Mouse (Mus musculus) ovary, adult 18-20 months (tissue): ENCODE results near the gene 1700061G19Rik.
"Not testable (repeated sequence)": the region's sequence is repeated elsewhere in the genome, so short reads cannot be mapped to it uniquely, and the experiment has no call there.

ENCODE experiments used
- DNase-seq: peaks from one replicate; pipeline ENCODE4 v3.0.0; 2022; ENCODE audit warnings: low spot score, mixed read lengths

Gene 1700061G19Rik

DNA sequence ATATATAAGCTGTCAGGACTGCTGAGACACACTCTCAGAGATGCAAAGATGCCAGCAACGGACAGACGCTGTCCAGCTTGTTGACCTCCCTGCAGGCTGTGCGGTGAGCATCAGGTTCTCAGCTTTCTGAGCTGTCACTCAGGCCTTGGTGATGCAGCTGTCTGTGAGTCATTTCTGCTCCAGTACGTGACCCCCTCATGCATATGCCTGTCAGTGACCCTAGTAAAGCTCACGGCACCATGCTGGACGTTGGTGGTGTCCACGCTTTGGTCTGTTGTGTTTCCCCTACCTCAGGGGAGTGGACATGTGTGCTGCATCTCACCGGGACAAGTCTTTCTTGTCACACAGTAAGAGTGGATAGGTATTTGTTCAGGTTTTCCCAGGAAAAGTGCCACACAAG lies 3.5 kb upstream of the 1700061G19Rik start:
- no peak for DNase-seq

DNA sequence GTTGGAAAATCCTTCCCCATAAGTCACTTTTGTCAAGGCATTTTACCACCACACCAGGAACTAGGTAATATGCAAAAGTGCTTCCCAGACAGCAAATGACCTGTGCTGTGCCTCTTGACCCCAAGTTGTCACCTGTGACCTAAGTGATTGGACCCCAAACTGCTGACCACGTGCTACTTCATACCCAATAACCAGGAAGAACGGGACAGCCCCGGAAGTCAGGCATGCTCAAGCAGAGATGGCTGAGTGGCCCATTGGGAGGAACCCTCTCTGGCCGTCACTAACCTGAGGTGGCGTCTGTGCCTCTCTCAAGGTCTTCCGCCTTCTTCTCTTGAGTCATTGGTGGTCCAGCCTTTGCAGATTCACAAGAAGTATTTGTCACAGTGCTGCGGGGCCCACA lies 2.8 kb upstream of the 1700061G19Rik start:
- DNase-seq, result no peak

- DNase-seq, result no peak
These were observed 1.0 kb upstream of the 1700061G19Rik start, which contains the start of gene Acsbg2 for GRCm38 (mm10) chr17:56874237-56874636. Gene Acsbg2, minus strand, starts transcription at chr17:56874447.

DNA sequence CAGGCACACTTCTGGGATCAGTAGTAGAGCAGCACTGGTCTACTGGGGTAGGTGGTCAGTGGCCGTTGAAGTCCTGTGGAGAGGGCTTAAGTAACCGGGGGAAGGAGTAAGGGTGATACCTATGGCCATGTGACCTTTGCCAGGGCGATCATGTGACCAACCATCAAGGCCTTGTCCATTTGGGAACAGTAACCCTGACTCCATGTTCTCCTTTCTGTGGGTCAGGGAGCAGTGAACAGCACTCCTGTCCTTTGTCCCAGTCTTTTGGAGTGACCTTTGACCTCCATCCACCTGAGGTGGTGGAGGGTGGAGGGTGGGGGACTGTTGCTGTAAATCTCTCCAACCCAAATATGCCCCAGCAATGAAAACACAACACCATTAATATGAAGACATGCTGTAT lies 1.2 kb downstream of the 1700061G19Rik start:
- no peak for DNase-seq

DNA sequence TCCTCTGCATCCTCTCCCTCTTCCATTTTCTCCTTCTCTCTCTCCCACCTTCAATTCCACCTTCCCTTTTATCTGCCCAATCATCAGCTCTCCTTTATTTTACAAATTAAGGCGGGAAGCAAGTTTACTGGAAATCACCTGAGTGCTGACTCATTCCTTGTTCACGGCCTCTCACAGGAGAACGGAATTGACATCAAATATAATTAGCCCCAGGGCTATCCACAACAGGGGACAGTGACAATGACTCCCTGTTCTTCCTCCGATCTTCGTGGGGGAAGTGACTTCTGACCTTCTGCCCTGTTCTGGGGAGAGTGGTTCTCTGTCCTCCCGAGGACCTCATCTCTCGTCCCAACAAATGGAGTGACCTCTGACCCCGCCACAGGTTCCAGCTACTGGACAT lies 1.7 kb downstream of the 1700061G19Rik start:
- DNase-seq, result no peak

- no peak for DNase-seq
These were observed 2.1 kb downstream of the 1700061G19Rik start for GRCm38 (mm10) chr17:56877426-56877825.

DNA sequence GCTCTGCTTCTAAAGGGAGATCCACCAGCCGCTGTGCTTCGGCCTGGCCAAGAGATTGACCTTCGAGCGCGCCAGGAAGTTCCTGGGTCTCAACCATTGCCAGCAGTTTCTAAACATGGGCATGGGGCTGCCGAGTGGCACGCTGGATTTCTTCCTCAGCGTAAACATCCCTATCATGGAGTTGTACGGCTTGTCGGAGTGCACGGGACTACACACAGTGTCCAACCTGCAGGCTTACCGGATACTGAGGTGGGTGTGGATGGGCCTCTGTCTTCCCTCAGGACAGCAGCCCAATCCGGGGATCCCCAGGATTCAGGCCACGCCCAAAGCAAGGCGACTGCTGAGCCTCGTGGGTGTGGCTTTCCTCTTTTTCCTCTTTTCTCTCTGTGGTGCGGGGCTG lies 8.3 kb downstream of the 1700061G19Rik start:
- peak; percentile 37 for DNase-seq

GRCm38 (mm10) chr17:56884331-56884730 lies 9.1 kb downstream of the 1700061G19Rik start:
- no peak for DNase-seq

DNA sequence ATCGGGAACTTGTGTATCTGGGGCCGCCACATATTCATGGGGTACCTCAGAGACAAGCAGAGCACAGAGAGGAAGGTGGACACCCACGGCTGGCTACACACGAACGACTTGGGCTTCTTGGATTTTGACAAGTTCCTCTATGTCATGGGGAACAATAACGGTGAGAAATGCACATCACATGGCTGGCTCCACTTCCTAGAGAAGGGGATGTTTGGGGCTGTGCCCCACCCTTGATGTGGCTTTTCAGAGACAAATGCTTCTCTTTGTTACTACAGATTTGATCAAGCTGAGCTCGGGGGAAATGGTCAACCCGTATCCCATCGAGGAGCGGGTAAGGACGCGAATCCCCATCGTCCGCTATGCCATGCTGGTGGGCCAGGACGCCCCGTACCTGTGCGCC lies 9.5 kb downstream of the 1700061G19Rik start:
- DNase-seq, result no peak

DNA sequence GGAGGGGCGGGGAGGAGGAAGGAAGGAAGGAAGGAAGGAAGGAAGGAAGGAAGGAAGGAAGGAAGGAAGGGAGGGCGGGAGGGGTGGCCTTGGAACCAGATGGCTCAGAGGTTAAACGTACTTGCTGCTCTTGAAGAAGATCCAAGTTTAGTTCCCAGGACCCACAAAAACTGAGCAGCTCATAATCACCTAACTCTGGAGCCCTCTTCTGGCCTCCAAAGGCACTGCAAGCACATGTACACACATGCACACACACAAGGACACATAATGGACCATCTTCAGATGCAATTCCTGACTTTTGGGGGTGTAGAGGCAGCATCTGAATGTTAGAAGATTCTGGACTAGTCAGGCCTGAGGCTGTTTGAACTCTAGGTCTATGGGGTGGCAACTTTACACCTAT lies 12.8 kb downstream of the 1700061G19Rik start:
- DNase-seq, result no peak

DNA sequence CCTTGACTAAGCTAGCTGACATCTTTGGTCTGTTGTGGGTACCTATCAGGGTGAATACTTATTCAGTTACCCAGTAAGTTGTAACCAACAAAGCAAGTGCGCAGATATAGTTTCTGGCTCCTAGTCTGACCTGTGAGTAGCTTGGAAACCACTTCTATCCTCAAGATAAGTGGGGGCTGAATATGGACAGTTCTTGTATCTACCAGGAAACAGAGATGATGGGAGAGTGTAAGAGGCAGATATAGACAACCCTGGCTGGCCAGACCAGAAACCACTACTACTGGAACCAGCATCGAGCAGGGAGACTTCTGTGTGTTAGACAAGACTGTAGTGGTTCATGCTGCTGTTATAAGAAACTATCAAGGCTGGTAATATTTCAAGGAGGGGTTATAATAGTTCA lies 14.7 kb downstream of the 1700061G19Rik start:
- DNase-seq, result no peak

DNA sequence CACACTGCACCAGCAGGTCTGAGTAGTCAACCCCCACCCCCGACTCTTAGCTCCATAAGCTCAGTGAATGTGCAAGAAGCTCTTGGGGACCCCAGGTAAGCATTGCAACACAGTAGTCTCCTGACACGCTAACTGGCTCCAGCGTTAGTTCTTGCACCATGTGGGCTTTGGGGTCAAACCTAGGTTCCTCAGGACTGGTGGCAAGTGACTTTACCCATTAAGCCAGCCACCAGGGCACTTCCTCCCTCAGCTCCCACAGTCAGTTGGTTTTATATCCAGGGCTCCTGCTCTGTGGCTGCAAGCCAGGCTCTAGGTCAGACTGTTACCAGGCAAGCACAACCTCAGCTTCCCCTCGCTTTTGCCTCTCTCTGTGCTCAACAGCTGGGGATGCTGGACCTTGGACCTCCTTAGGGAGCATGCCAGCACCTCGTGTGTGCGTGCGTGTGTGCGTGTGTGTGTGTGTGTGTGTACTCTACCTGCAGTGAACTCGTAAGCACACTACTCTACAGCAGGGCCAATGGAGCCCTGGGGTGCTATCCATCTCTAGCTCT lies 20.2 kb downstream of the 1700061G19Rik start:
- DNase-seq, result no peak

DNA sequence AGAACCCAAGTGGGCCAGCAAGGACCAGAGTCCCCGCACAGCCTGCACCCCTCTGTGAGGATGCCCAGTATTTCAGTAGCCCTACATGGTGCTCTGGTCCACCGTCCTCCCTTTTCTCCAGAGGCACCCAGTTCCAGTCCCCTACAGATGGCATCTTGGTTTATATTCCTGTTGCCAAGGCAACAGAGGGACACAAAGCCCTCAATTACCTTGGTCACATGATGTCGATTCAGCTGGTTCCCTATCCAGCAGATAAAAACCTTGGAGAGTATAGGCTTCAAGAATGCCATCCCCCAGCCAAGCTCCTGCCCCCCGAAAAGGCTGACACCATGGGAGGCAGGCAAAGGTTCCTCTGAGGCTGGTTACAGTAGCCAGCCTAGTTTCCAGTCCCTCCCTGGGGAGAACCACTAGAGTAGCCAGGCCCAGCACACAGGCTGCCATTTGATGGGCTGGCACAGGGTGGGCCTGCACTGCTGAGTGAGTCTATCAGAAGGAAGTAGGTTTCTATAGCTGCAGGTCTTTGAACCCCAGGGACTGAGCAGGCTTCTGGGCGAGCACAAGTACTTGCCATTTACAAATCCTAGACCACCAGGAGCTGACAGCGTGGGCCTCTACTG lies 21.3 kb downstream of the 1700061G19Rik start:
- no peak for DNase-seq

DNA sequence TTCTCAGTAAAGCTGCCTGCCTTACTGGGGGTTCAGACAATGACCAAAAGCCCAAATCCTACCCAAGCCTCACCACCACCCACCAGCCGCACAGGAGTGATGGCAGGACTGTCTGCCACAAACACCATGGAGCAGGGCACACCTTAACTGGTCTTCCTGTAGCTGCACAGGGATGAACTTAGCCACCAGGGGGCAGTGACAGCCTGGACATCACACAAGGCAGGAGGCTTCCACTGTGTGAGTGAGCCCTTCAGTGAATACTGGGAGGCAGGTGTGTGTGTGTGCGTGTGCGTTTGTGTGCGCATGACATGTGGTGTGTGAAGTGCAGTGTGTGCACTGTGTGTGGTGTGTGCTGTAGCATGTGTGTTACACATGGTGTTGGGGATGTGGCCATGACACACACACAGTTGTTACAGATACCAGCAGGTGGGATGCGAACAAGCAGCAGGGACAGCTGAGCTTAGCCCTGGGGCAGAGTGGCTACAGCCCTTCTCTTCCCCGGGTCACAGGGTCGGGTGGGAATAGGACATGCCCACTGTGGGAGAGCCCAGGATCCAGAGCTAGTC lies 22.4 kb downstream of the 1700061G19Rik start:
- DNase-seq, result peak; percentile 32

- no peak for DNase-seq
These were observed 27.4 kb downstream of the 1700061G19Rik start for GRCm38 (mm10) chr17:56902698-56903097.

GRCm38 (mm10) chr17:56906166-56906565 lies 30.9 kb downstream of the 1700061G19Rik start:
- no peak for DNase-seq

GRCm38 (mm10) chr17:56907096-56907495 lies 31.8 kb downstream of the 1700061G19Rik start:
- DNase-seq, result no peak

GRCm38 (mm10) chr17:56907887-56908286 lies 32.6 kb downstream of the 1700061G19Rik start:
- DNase-seq, result no peak

DNA sequence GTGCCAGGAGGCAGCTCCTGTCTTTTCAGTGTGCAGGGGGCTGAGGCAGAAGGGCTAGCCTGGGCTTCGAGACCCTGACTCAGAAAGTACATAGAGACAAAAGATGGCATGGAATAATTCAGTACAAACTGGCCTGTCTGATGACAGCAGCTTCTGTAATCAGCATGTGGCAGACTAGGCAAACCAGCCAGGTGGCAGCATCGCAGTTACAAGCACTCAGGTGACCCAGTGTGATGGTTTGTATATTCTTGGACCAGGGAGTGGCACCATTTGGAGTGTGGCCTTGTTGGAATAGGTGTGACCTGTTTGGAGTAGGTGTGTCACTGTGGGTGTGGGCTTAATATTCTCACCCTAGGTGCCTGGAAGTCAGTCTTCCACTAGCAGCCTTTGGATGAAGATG lies 34.5 kb downstream of the 1700061G19Rik start:
- DNase-seq, result not testable (repeated sequence)

- no peak for DNase-seq
These were observed 37.7 kb downstream of the 1700061G19Rik start for GRCm38 (mm10) chr17:56913023-56913422.

- DNase-seq, result no peak
These were observed 38.2 kb downstream of the 1700061G19Rik start for GRCm38 (mm10) chr17:56913444-56913843.

GRCm38 (mm10) chr17:56917166-56917565 lies 41.9 kb downstream of the 1700061G19Rik start:
- DNase-seq, result no peak

DNA sequence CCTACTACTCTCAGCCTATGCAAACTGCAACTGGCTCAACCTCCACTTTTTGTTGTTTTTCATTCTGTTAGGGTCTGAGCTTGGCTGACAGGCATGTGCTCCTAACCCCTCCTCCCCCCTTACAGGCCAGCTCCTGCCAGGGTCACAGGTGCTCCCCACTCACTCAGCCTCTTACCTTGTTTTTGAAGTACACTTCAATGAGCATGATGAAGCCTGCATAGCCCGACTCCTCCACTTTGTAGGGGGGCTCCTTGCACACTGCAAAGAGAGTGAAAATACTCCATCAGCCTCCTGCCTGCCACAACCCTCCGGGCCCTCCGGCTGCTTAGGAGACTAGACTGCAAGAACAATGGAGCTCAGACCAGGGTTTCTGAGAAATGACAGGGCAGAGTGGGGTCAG lies 44.4 kb downstream of the 1700061G19Rik start:
- DNase-seq, result no peak

DNA sequence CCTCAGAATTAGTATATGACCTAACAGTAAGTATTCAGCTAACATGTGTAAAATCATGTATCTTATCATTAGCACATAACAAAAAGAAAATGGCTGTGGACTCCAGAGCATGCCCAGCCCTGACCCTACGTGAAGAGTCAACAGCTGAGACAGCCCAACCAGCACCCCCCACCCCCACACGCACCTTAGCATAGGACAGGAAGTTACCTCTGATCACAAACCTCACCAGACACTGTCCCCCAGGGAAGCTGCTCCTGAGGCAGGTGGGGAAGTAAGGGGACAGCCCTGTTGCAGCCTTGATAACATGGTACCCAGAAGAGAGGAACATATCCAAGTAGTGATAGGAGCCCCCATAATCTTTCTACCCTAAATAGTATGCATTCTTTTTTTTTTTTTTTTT lies 50.7 kb downstream of the 1700061G19Rik start:
- DNase-seq, result no peak
